Mouse (Mus musculus) erythroblast, embryonic 14.5 days (primary cell): ENCODE data around the gene Tmsb10. TPM values are rescaled to one million over a fixed set of nuclear protein-coding genes. Genes with fewer than 3 reads are reported as not detected.

Source experiments
- H3K27me3 ChIP-seq: 2 replicates; pipeline ENCODE4 v1.6.1; 2012; ENCODE audit warnings: inconsistent platforms; ENCODE audit not compliant: control insufficient read depth
- H3K36me3 ChIP-seq: 2 replicates; pipeline ENCODE4 v1.6.1; 2012; ENCODE audit warnings: mild to moderate bottlenecking, inconsistent platforms; ENCODE audit not compliant: control insufficient read depth
- H3K4me1 ChIP-seq: 2 replicates; pipeline ENCODE4 v1.6.1; 2012; ENCODE audit warnings: inconsistent platforms; ENCODE audit not compliant: control insufficient read depth
- H3K4me3 ChIP-seq: replicated peaks from 2 replicates; pipeline ENCODE3; 2012; ENCODE audit warnings: moderate library complexity, mild to moderate bottlenecking, inconsistent platforms
- H3K9me3 ChIP-seq: 2 replicates; pipeline ENCODE4 v1.6.1; 2012; ENCODE audit warnings: low read length, inconsistent platforms, mixed read lengths; ENCODE audit not compliant: control insufficient read depth
- GATA1 ChIP-seq: IDR thresholded peaks from 2 replicates; pipeline ENCODE4 v1.6.1; 2012; ENCODE audit warnings: low read length, inconsistent platforms, mixed read lengths
- TAL1 ChIP-seq: IDR thresholded peaks from 3 replicates; pipeline ENCODE4 v1.6.1; 2012; ENCODE audit warnings: low read length, inconsistent platforms, mixed read lengths
- polyA plus RNA-seq: library from polyadenylated mRNA; stranded (reverse); fragments of >175 nt; gene quantifications from 2 replicates; pipeline ENCODE4 v1.2.3, GENCODE M21; 2012

Gene Tmsb10
- polyA plus RNA-seq, 1 experiment: 4.4 TPM

GRCm38 (mm10) chr6:72981851-72982250 is 23.3 kb upstream of the Tmsb10 start:
- Histone ChIP-seq H3K4me3 (no peak overlapping the region), H3K36me3 (no peaks in the 10 kb centered on the region), H3K27me3 (no peaks in the 10 kb centered on the region), H3K9me3 (no peaks in the 10 kb centered on the region), H3K4me1 (no peaks in the 10 kb centered on the region)
- TF ChIP-seq TAL1 (no peak), GATA1 (no peak)

GRCm38 (mm10) chr6:72981124-72981651 is 22.6 kb upstream of the Tmsb10 start:
- no peaks in the 10 kb centered on the region for H3K9me3 ChIP-seq
- no peaks in the 10 kb centered on the region for H3K36me3 ChIP-seq
- no peak overlapping the region for H3K4me3 ChIP-seq
- H3K4me1 ChIP-seq: no peaks in the 10 kb centered on the region
- H3K27me3 ChIP-seq: no peaks in the 10 kb centered on the region
- no peak for TF ChIP-seq GATA1
- no peak for TF ChIP-seq TAL1

GRCm38 (mm10) chr6:72976866-72977265 is 18.3 kb upstream of the Tmsb10 start:
- Histone ChIP-seq H3K4me3 (no peak overlapping the region), H3K36me3 (no peaks in the 10 kb centered on the region), H3K27me3 (no peaks in the 10 kb centered on the region), H3K9me3 (no peaks in the 10 kb centered on the region), H3K4me1 (no peaks in the 10 kb centered on the region)
- TF ChIP-seq TAL1 (no peak), GATA1 (no peak)

- TF ChIP-seq GATA1: no peak
- no peak for TF ChIP-seq TAL1
- Histone ChIP-seq H3K36me3 (no peaks in the 10 kb centered on the region), H3K4me3 (no peak overlapping the region), H3K27me3 (no peaks in the 10 kb centered on the region), H3K4me1 (no peaks in the 10 kb centered on the region), H3K9me3 (no peaks in the 10 kb centered on the region)
These were observed 12.5 kb upstream of the Tmsb10 start for GRCm38 (mm10) chr6:72971074-72971473.

- no peaks in the 10 kb centered on the region for H3K27me3 ChIP-seq
- H3K4me3 ChIP-seq: no peak overlapping the region
- TF ChIP-seq TAL1 (no peak), GATA1 (no peak)
- no peaks in the 10 kb centered on the region for H3K36me3 ChIP-seq
- H3K9me3 ChIP-seq: no peaks in the 10 kb centered on the region
- no peaks in the 10 kb centered on the region for H3K4me1 ChIP-seq
These were observed 11.2 kb upstream of the Tmsb10 start for GRCm38 (mm10) chr6:72969787-72970186.

GRCm38 (mm10) chr6:72965199-72965598 is 6.7 kb upstream of the Tmsb10 start:
- no peaks in the 10 kb centered on the region for H3K36me3 ChIP-seq
- no peaks in the 10 kb centered on the region for H3K9me3 ChIP-seq
- no peaks in the 10 kb centered on the region for H3K4me1 ChIP-seq
- H3K27me3 ChIP-seq: no peaks in the 10 kb centered on the region
- no peak overlapping the region for H3K4me3 ChIP-seq
- TF ChIP-seq TAL1 (no peak), GATA1 (no peak)

GRCm38 (mm10) chr6:72962281-72962741 is 3.8 kb upstream of the Tmsb10 start:
- Histone ChIP-seq H3K4me1 (peaks cover 13% of the 10 kb centered on the region), H3K36me3 (no peaks in the 10 kb centered on the region), H3K4me3 (no peak overlapping the region), H3K27me3 (peaks cover 19% of the 10 kb centered on the region), H3K9me3 (no peaks in the 10 kb centered on the region)
- TF ChIP-seq TAL1 (no peak), GATA1 (no peak)

- H3K27me3 ChIP-seq: peaks cover 26% of the 10 kb centered on the region
- H3K36me3 ChIP-seq: no peaks in the 10 kb centered on the region
- TF ChIP-seq GATA1: no peak
- TF ChIP-seq TAL1: no peak
- no peak overlapping the region for H3K4me3 ChIP-seq
- peaks cover 19% of the 10 kb centered on the region for H3K4me1 ChIP-seq
- H3K9me3 ChIP-seq: no peaks in the 10 kb centered on the region
These were observed 3.1 kb upstream of the Tmsb10 start for GRCm38 (mm10) chr6:72961603-72962002.

- Histone ChIP-seq H3K4me1 (peaks cover 23% of the 10 kb centered on the region), H3K27me3 (peaks cover 35% of the 10 kb centered on the region), H3K4me3 (no peak overlapping the region), H3K36me3 (no peaks in the 10 kb centered on the region), H3K9me3 (no peaks in the 10 kb centered on the region)
- no peak for TF ChIP-seq TAL1
- no peak for TF ChIP-seq GATA1
These were observed 2.1 kb upstream of the Tmsb10 start for GRCm38 (mm10) chr6:72960675-72961074.

GRCm38 (mm10) chr6:72959175-72959574 is 627 bp upstream of the Tmsb10 start:
- H3K4me3 ChIP-seq: no peak overlapping the region
- H3K36me3 ChIP-seq: no peaks in the 10 kb centered on the region
- H3K27me3 ChIP-seq: peaks cover 45% of the 10 kb centered on the region
- peaks cover 23% of the 10 kb centered on the region for H3K4me1 ChIP-seq
- TF ChIP-seq TAL1: no peak
- no peak for TF ChIP-seq GATA1
- no peaks in the 10 kb centered on the region for H3K9me3 ChIP-seq
